ENCODE assay signal across 7 mouse cellular contexts in the genomic region with DNA sequence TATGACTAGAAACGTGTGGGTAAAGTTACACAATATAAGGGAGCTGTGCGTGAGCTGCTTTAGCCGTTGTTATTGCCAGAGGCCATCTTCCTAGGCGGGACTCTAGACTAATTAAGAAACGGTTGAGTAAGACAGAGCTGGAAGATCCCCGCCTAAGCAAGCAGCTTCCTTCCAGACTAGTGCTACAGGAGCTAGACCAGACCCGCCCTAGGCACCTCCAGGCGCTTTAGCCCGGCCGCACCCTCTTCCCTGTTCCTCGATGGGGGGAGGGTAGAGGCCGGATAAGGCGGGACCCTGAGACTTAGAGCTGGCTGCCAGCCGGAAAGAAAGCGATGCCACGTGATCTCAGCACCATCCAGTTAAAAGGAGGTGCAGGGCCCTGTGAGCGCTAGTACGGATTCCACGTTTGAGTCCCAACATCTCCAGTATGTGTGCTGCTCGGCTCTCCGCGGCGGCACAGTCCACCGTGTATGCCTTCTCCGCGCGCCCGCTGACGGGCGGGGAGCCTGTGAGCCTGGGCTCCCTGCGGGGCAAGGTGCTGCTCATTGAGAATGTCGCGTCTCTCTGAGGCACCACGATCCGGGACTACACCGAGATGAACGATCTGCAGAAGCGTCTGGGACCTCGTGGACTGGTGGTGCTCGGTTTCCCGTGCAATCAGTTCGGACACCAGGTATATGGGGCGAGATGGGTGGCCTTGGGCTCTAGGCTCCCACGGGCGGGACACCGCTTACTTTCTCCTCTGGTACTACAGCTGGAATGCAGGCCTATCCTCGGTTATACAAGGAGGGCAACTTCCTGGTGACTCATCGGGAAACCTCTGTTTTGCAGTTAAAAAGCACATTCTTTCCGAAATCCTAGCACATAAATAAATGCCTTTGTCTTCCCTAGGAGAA. TPM values are rescaled to one million over a fixed set of nuclear protein-coding genes. Genes with fewer than 3 reads are reported as not detected.
A peak's percentile ranks its signal among the peaks of the same experiment; 100 is the strongest.
DNase-seq lines count a peak whose midpoint lies in the region; ATAC-seq and TF ChIP-seq lines count a peak whose summit lies in the region.

Gene Gpx1 (plus strand): TSS at position 18 of the 896 bp plus-strand sequence.

- intact Hi-C loops in left cerebral cortex, postnatal 4 days (cut with DNase I) = no loop called here

- TF ChIP-seq CTCF in intestine, postnatal 0 days (IDR thresholded peaks at IDR 0.05; ENCODE audit: low read depth) = peak; percentile 38; the same call in 1 of the 2 replicates
- TF ChIP-seq CTCF in small intestine, adult 2 months (IDR thresholded peaks at IDR 0.05; ENCODE audit: extremely low read depth, insufficient read length, insufficient replicate concordance, low read depth, low read length) = no peak

- H3K4me2 ChIP-seq in intestine, postnatal 0 days (replicated peaks; ENCODE audit: low read depth) = peak within 1 kb of the TSS; percentile 80
- peak within 1 kb of the TSS; percentile 78 for H3K4me2 ChIP-seq in midbrain, embryonic 12.5 days (replicated peaks)

- H3K9ac ChIP-seq in intestine, postnatal 0 days (ENCODE audit: low read depth, low read length) = peak within 1 kb of the TSS; percentile 79
- peak within 1 kb of the TSS; percentile 92 for H3K9ac ChIP-seq in midbrain, embryonic 12.5 days (replicated peaks)

- H3K36me3 ChIP-seq in embryonic facial prominence, embryonic 10.5 days (replicated peaks) = peaks cover 41% of the 10 kb centered on the region
- H3K36me3 ChIP-seq in intestine, postnatal 0 days (ENCODE audit: control insufficient read depth, insufficient read depth) = peaks cover 20% of the 10 kb centered on the region
- H3K36me3 ChIP-seq in midbrain, embryonic 12.5 days = peaks cover 24% of the 10 kb centered on the region
- peaks cover 19% of the 10 kb centered on the region for H3K36me3 ChIP-seq in small intestine, adult 2 months (ENCODE audit: control insufficient read depth, insufficient read depth, low read length)

- no peaks in the 10 kb centered on the region for H3K27me3 ChIP-seq in embryonic facial prominence, embryonic 10.5 days (replicated peaks; ENCODE audit: low read depth, poor library complexity, severe bottlenecking)
- no peaks in the 10 kb centered on the region for H3K27me3 ChIP-seq in intestine, postnatal 0 days (replicated peaks; ENCODE audit: control insufficient read depth, insufficient read depth, low read length)
- no peaks in the 10 kb centered on the region for H3K27me3 ChIP-seq in midbrain, embryonic 12.5 days
- H3K27me3 ChIP-seq in small intestine, adult 2 months (ENCODE audit: control insufficient read depth, insufficient read depth, low read length) = no peaks in the 10 kb centered on the region

- H3K9me3 ChIP-seq in embryonic facial prominence, embryonic 10.5 days = no peaks in the 10 kb centered on the region
- H3K9me3 ChIP-seq in intestine, postnatal 0 days (ENCODE audit: control insufficient read depth) = no peaks in the 10 kb centered on the region
- H3K9me3 ChIP-seq in midbrain, embryonic 12.5 days = no peaks in the 10 kb centered on the region

- WGBS in embryonic facial prominence, embryonic 10.5 days = under 1% methylated on average over 49 of the region's 49 CpGs
- WGBS in intestine, postnatal 0 days = under 1% methylated on average over 49 of the region's 49 CpGs
- under 1% methylated on average over 49 of the region's 49 CpGs for WGBS in midbrain, embryonic 12.5 days
- under 1% methylated on average over 49 of the region's 49 CpGs for WGBS in small intestine, adult 2 months

- peak; percentile 99 for TF ChIP-seq POLR2A in small intestine, adult 2 months (IDR thresholded peaks at IDR 0.05; ENCODE audit: low read depth, low read length)

- peak within 1 kb of the TSS; percentile 94 for H3K4me3 ChIP-seq in embryonic facial prominence, embryonic 10.5 days
- peak within 1 kb of the TSS; percentile 69 for H3K4me3 ChIP-seq in intestine, postnatal 0 days (ENCODE audit: low read depth, low read length)
- peak within 1 kb of the TSS; percentile 81 for H3K4me3 ChIP-seq in midbrain, embryonic 12.5 days
- peak within 1 kb of the TSS; percentile 92 for H3K4me3 ChIP-seq in small intestine, adult 2 months (ENCODE audit: low read depth, low read length)

- ATAC-seq in intestine, postnatal 0 days = peak; percentile 95
- peak; percentile 95 for ATAC-seq in midbrain, embryonic 12.5 days (ENCODE audit: low FRiP score, low read depth)

- peak; percentile 94 for DNase-seq in adrenal gland, postnatal 10 days
- peak; percentile 94 for DNase-seq in embryonic facial prominence, embryonic 10.5 days (ENCODE audit: low spot score)
- peak; percentile 95 for DNase-seq in gonadal fat pad, adult 2 months (ENCODE audit: low read depth)
- peak; percentile 93 for DNase-seq in left cerebral cortex, postnatal 4 days

- peaks cover 40% of the 10 kb centered on the region for H3K4me1 ChIP-seq in embryonic facial prominence, embryonic 10.5 days
- H3K4me1 ChIP-seq in intestine, postnatal 0 days (replicated peaks; ENCODE audit: control insufficient read depth, insufficient read depth, low read length) = peaks cover 15% of the 10 kb centered on the region
- H3K4me1 ChIP-seq in midbrain, embryonic 12.5 days = peaks cover 19% of the 10 kb centered on the region
- peaks cover 21% of the 10 kb centered on the region; the same call in 1 of the 2 replicates for H3K4me1 ChIP-seq in small intestine, adult 2 months (ENCODE audit: control insufficient read depth, insufficient read depth, insufficient read length, low read length)

- peak within 1 kb of the TSS; percentile 97 for H3K27ac ChIP-seq in embryonic facial prominence, embryonic 10.5 days (replicated peaks)
- H3K27ac ChIP-seq in intestine, postnatal 0 days (ENCODE audit: low read depth, low read length) = peak within 1 kb of the TSS; percentile 96
- H3K27ac ChIP-seq in midbrain, embryonic 12.5 days (replicated peaks) = peak within 1 kb of the TSS; percentile 91
- H3K27ac ChIP-seq in small intestine, adult 2 months (ENCODE audit: insufficient read depth, low read depth, low read length) = peak within 1 kb of the TSS; percentile 98

RNA-seq across cellular contexts. Expression of gene Gpx1, which starts in this region (rescaled TPM):
- total RNA-seq in adrenal gland, postnatal 10 days (2021) = 100 to 1,000 TPM; 424 to 480 TPM
- 810 and 843 TPM in 2 replicates for polyA plus RNA-seq in embryonic facial prominence, embryonic 10.5 days (2016; fragmentation: Nextera tagmentation; extraction: Ambion mirVana)
- 823 and 905 TPM in 2 replicates for polyA plus RNA-seq in gonadal fat pad, adult 2 months (2012; rRNA removed)
- polyA plus RNA-seq in intestine, postnatal 0 days (2015; fragmentation: Nextera tagmentation; extraction: Ambion mirVana) = 997 and 1,037 TPM in 2 replicates
- total RNA-seq in left cerebral cortex, postnatal 4 days (2021) = 100 to 1,000 TPM; 113 to 116 TPM
- polyA plus RNA-seq in midbrain, embryonic 12.5 days (2016; fragmentation: Nextera tagmentation; extraction: Ambion mirVana) = 656 and 692 TPM in 2 replicates
- polyA plus RNA-seq in small intestine, adult 2 months (2012; rRNA removed) = 1,021 and 1,249 TPM in 2 replicates

Comparison
In these comparisons a context has a peak if more than half of its experiments do, and no peak if none do; other contexts are left out.
1. Peak in every context shown above with its lines: DNase-seq, ATAC-seq, H3K4me3 ChIP-seq and H3K27ac ChIP-seq.